Mouse (Mus musculus): ENCODE measurements around the gene Snph.

Gene Snph

GRCm38 (mm10) chr2:151542323-151543062, 89.9 kb downstream of the Snph start, which contains the start of gene Fkbp1a:
Gene Fkbp1a, plus strand, starts transcription at chr2:151542483.
- DNase-seq (ENCODE audit: low spot score) = peak; percentile 80
